Mouse (Mus musculus): ENCODE results near the gene Serpinb1a.

DNA sequence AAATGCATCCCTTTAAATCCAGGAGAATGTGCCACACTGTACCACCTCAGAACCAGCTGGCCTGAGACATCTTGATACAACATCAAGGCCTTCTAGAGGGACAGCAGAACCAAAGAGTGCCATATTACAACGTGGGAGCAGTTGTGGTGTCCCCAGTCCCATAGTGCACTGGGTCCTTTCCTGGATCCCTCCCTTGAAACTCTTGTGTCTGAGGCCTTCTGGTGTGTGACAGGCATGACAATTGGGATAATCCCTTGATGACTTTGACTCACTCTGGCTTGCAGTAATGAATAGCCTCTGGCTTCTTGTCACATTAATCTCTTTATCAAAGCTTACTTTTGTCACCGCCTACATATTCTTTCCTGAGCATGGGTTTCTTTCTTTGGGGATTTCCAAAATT lies 16.0 kb upstream of the Serpinb1a start:
- TF ChIP-seq CTCF (IDR thresholded peaks at IDR 0.05): no peak
- no peak for TF ChIP-seq EP300 (IDR thresholded peaks at IDR 0.05)

Measured in lung, postnatal 0 days (tissue).